Mouse (Mus musculus) testis, postnatal 14 days (tissue): ENCODE results near the gene Grap.

ENCODE experiments used
- DNase-seq: peaks from one replicate; pipeline ENCODE4 v3.0.0; 2021; ENCODE audit warnings: low spot score

Gene Grap

GRCm38 (mm10) chr11:61658360-61658922 is 5.4 kb downstream of the Grap start:
- no peak for DNase-seq

GRCm38 (mm10) chr11:61659011-61659858 is 6.2 kb downstream of the Grap start:
- no peak for DNase-seq

- DNase-seq = no peak
Observed at GRCm38 (mm10) chr11:61660001-61660400, 6.9 kb downstream of the Grap start.

GRCm38 (mm10) chr11:61660806-61661392 is 7.8 kb downstream of the Grap start:
- no peak for DNase-seq

GRCm38 (mm10) chr11:61662189-61662588 is 9.1 kb downstream of the Grap start:
- no peak for DNase-seq

GRCm38 (mm10) chr11:61665401-61665800 is 12.3 kb downstream of the Grap start:
- DNase-seq = no peak

- no peak for DNase-seq
Observed at GRCm38 (mm10) chr11:61665991-61666799, 13.1 kb downstream of the Grap start.

GRCm38 (mm10) chr11:61667248-61667647 is 14.2 kb downstream of the Grap start:
- DNase-seq = no peak

GRCm38 (mm10) chr11:61667782-61668181 is 14.7 kb downstream of the Grap start:
- no peak for DNase-seq

GRCm38 (mm10) chr11:61669492-61670490 is 16.7 kb downstream of the Grap start:
- DNase-seq = no peak

GRCm38 (mm10) chr11:61671781-61672383 is 18.8 kb downstream of the Grap start:
- peak; percentile 80 for DNase-seq

- no peak for DNase-seq
Observed at GRCm38 (mm10) chr11:61673686-61674085, 20.6 kb downstream of the Grap start.

GRCm38 (mm10) chr11:61674151-61674838 is 21.2 kb downstream of the Grap start:
- DNase-seq = no peak

GRCm38 (mm10) chr11:61674839-61675159 is 21.7 kb downstream of the Grap start:
- DNase-seq = no peak

GRCm38 (mm10) chr11:61675332-61675731 is 22.3 kb downstream of the Grap start:
- DNase-seq = no peak

- DNase-seq = no peak
Observed at GRCm38 (mm10) chr11:61676216-61676854, 23.3 kb downstream of the Grap start.

GRCm38 (mm10) chr11:61677709-61678108 is 24.6 kb downstream of the Grap start:
- DNase-seq = no peak

- DNase-seq = no peak
Observed at GRCm38 (mm10) chr11:61679091-61679866, 26.2 kb downstream of the Grap start.
